Mouse (Mus musculus): Measurements from ENCODE around the gene Ptprn2. TPM values are rescaled to one million over a fixed set of nuclear protein-coding genes. Genes with fewer than 3 reads are reported as not detected.

The Ptprn2 gene
- total and polyA plus RNA-seq, 3 experiments, result 0.17 TPM; not detected in 2

DNA sequence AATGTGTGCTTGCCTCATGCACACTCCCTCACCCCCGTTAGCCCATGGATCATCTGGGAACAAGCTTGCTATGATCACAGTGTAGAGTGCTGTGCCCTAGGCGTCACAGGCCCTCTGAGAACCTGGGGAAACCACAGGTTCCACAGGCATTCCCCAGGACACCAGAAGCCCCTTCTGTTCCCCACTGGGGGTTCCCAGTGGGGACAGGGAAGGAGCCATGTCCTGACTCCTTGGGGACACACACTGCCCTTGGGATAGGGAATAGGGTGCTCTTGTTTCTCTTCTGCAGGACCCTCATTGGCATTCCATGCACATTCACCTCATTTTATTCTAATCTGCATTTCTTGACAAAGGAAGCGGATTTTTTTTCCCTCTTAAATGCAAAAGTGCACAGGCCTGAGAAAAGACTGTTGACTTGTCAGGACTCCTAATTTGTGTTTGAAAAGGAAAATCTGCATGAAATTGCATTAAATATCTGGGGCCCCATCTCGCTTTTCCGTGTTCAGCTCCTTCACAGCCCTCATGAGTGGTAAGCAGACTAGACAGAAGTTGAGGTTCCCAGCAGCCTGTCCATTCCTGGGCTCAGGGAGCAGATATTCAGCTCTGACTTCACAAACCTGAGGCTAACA lies 542.9 kb downstream of the Ptprn2 start:
- in situ Hi-C loops (cut with MboI; ENCODE audit: low pct_ligation_motif_present, low pct_unique_long_range_greater_than_20kb, low sequenced_read_pairs) (no loop called here), dilution Hi-C loops (cut with MboI; ENCODE audit: extremely low pct_ligation_motif_present, extremely low pct_unique_long_range_greater_than_20kb, low sequenced_read_pairs) (no loop called here)
- Histone ChIP-seq H3K79me2 (replicated peaks; ENCODE audit: control insufficient read depth, extremely low read depth, insufficient read depth, poor library complexity, severe bottlenecking) (no peaks in the 10 kb centered on the region), H3K4me1 (ENCODE audit: control insufficient read depth in 1 of 2, insufficient read depth in 2 of 2) (no peaks in the 10 kb centered on the region), H3K27ac (ENCODE audit: insufficient read depth, low read depth) (no peak overlapping the region), H3K4me3 (replicated peaks in 1 of 3; ENCODE audit: low read depth in 2 of 3, low read length in 2 of 3, poor library complexity in 1 of 3) (no peak overlapping the region), H3K27me3 (replicated peaks) (peaks cover 9% of the 10 kb centered on the region), H3K9ac (ENCODE audit: insufficient read depth, low read depth) (no peak overlapping the region), H3K9me3 (replicated peaks; ENCODE audit: low read length) (no peaks in the 10 kb centered on the region), H3K4me2 (ENCODE audit: insufficient read depth, low read depth, poor library complexity, severe bottlenecking) (no peak overlapping the region), H3K36me3 (replicated peaks in 1 of 2; ENCODE audit: control insufficient read depth in 1 of 2, insufficient read depth in 1 of 2, low read length in 1 of 2) (no peaks in the 10 kb centered on the region)
- no peak for DNase-seq (ENCODE audit: extremely low read depth)
- no peak for TF ChIP-seq JUND (conservative IDR thresholded peaks at IDR 0.05; ENCODE audit: low read depth, low read length)
- TF ChIP-seq UBTF (IDR thresholded peaks at IDR 0.05; ENCODE audit: low read depth, low read length), result no peak
- no peak for TF ChIP-seq HCFC1 (IDR thresholded peaks at IDR 0.05; ENCODE audit: low read depth, low read length)
- no peak for TF ChIP-seq GABPA (IDR thresholded peaks at IDR 0.05; ENCODE audit: insufficient replicate concordance, low read depth, low read length)
- no peak for TF ChIP-seq NELFE (IDR thresholded peaks at IDR 0.05; ENCODE audit: low read depth, low read length)
- no peak for TF ChIP-seq SMC3 (IDR thresholded peaks at IDR 0.05; ENCODE audit: low read depth, low read length)
- no peak for TF ChIP-seq MAX (IDR thresholded peaks at IDR 0.05; ENCODE audit: low read length)
- no peak for TF ChIP-seq CHD1 (IDR thresholded peaks at IDR 0.05; ENCODE audit: low read depth, low read length)
- TF ChIP-seq CTCF (conservative IDR thresholded peaks at IDR 0.05 in 1 of 2, IDR thresholded peaks at IDR 0.05 in 1 of 2; ENCODE audit: low read depth in 2 of 2, low read length in 2 of 2), result no peak
- no peak for TF ChIP-seq MEF2A (IDR thresholded peaks at IDR 0.05; ENCODE audit: borderline replicate concordance, low read depth, low read length)
- no peak for TF ChIP-seq TBP (conservative IDR thresholded peaks at IDR 0.05; ENCODE audit: low read depth, low read length)

DNA sequence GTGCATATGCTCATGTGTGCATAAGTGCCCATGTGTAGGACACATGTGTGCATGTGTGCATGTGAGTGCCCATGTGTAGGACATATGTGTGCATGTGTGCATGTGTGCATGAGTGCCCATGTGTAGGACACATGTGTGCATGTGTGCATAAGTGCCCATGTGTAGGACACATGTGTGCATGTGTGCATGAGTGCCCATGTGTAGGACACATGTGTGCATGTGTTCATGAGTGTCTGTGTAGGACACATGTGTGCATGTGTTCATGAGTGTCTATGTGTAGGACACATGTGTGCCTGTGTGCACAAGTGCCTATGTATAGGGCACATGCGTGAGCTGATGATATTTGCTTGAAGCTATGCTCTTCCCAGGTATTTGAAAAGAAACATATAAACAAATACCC lies 547.7 kb downstream of the Ptprn2 start:
- H3K9ac ChIP-seq (ENCODE audit: insufficient read depth, low read depth), result no peak overlapping the region
- H3K4me3 ChIP-seq (replicated peaks in 1 of 3; ENCODE audit: low read depth in 2 of 3, low read length in 2 of 3, poor library complexity in 1 of 3), result no peak overlapping the region
- no peak for DNase-seq (ENCODE audit: extremely low read depth)
- H3K27ac ChIP-seq (ENCODE audit: insufficient read depth, low read depth), result no peak overlapping the region; the same call in 1 of the 2 replicates
- in situ Hi-C loops (cut with MboI; ENCODE audit: low pct_ligation_motif_present, low pct_unique_long_range_greater_than_20kb, low sequenced_read_pairs) (loop anchor here (10.0 kb wide), 1 partner anchor 282 kb away; no protein-coding TSS in a partner anchor), dilution Hi-C loops (cut with MboI; ENCODE audit: extremely low pct_ligation_motif_present, extremely low pct_unique_long_range_greater_than_20kb, low sequenced_read_pairs) (no loop called here)
- no peak overlapping the region for H3K4me2 ChIP-seq (ENCODE audit: insufficient read depth, low read depth, poor library complexity, severe bottlenecking)
- no peaks in the 10 kb centered on the region for H3K36me3 ChIP-seq (replicated peaks in 1 of 2; ENCODE audit: control insufficient read depth in 1 of 2, insufficient read depth in 1 of 2, low read length in 1 of 2)
- no peaks in the 10 kb centered on the region for H3K79me2 ChIP-seq (replicated peaks; ENCODE audit: control insufficient read depth, extremely low read depth, insufficient read depth, poor library complexity, severe bottlenecking)
- peaks cover 5% of the 10 kb centered on the region for H3K27me3 ChIP-seq (replicated peaks)
- no peaks in the 10 kb centered on the region for H3K9me3 ChIP-seq (replicated peaks; ENCODE audit: low read length)
- no peaks in the 10 kb centered on the region for H3K4me1 ChIP-seq (ENCODE audit: control insufficient read depth in 1 of 2, insufficient read depth in 2 of 2)
- no peak for TF ChIP-seq RAD21 (IDR thresholded peaks at IDR 0.05; ENCODE audit: low read depth, low read length)
- TF ChIP-seq POLR2A (IDR thresholded peaks at IDR 0.05; ENCODE audit: low read depth, low read length), result no peak
- TF ChIP-seq MYC (IDR thresholded peaks at IDR 0.05; ENCODE audit: low read depth, low read length), result no peak
- TF ChIP-seq ZNF384 (IDR thresholded peaks at IDR 0.05; ENCODE audit: low read depth, low read length), result no peak
- TF ChIP-seq JUN (IDR thresholded peaks at IDR 0.05; ENCODE audit: insufficient read depth, low read depth, low read length), result no peak
- no peak for TF ChIP-seq MEF2A (IDR thresholded peaks at IDR 0.05; ENCODE audit: borderline replicate concordance, low read depth, low read length)
- no peak for TF ChIP-seq USF2 (conservative IDR thresholded peaks at IDR 0.05; ENCODE audit: low read depth, low read length)
- no peak for TF ChIP-seq BHLHE40 (IDR thresholded peaks at IDR 0.05; ENCODE audit: low read depth, low read length)
- TF ChIP-seq E2F4 (IDR thresholded peaks at IDR 0.05; ENCODE audit: insufficient replicate concordance, low read depth, low read length), result no peak
- no peak for TF ChIP-seq GABPA (IDR thresholded peaks at IDR 0.05; ENCODE audit: insufficient replicate concordance, low read depth, low read length)
